Mouse (Mus musculus) CH12.LX (cell line): ENCODE data around the gene Hsd17b7.

Experiments used
- BHLHE40 ChIP-seq: IDR thresholded peaks from 2 replicates; pipeline ENCODE4 v1.6.1; 2011; ENCODE audit warnings: mild to moderate bottlenecking, low read depth, low read length, improper control_type of control experiment
- CHD1 ChIP-seq: IDR thresholded peaks from 2 replicates; pipeline ENCODE4 v1.6.1; 2012; ENCODE audit warnings: low read depth, low read length, improper control_type of control experiment, inconsistent platforms
- CHD2 ChIP-seq: IDR thresholded peaks from 2 replicates; pipeline ENCODE4 v1.6.1; 2011; ENCODE audit warnings: low read length, improper control_type of control experiment
- CTCF ChIP-seq, 2 experiments: IDR thresholded peaks in 1 of 2; conservative IDR thresholded peaks in 1 of 2; 2 replicates each; pipeline ENCODE4 v1.5.1; 2011 to 2012; ENCODE audit warnings: low read depth in 2 of 2, low read length in 2 of 2, improper control_type of control experiment in 1 of 2, inconsistent platforms in 1 of 2, mild to moderate bottlenecking in 1 of 2, moderate library complexity in 1 of 2
- E2F4 ChIP-seq: IDR thresholded peaks from 2 replicates; pipeline ENCODE4 v1.6.1; 2011; ENCODE audit warnings: low read depth, low read length, improper control_type of control experiment; ENCODE audit not compliant: insufficient replicate concordance
- EP300 ChIP-seq: IDR thresholded peaks from 2 replicates; pipeline ENCODE4 v1.6.1; 2011; ENCODE audit warnings: low read length, improper control_type of control experiment
- MAFK ChIP-seq: IDR thresholded peaks from 2 replicates; pipeline ENCODE4 v1.6.1; 2011; ENCODE audit warnings: low read length, improper control_type of control experiment; ENCODE audit not compliant: insufficient replicate concordance
- MAX ChIP-seq: IDR thresholded peaks from 2 replicates; pipeline ENCODE4 v1.6.1; 2011; ENCODE audit warnings: low read length, improper control_type of control experiment
- NRF1 ChIP-seq: IDR thresholded peaks from 2 replicates; pipeline ENCODE4 v1.6.1; 2014; ENCODE audit warnings: low read depth, mild to moderate bottlenecking, inconsistent platforms, low read length, improper control_type of control experiment, moderate library complexity
- POLR2A ChIP-seq: IDR thresholded peaks from 2 replicates; pipeline ENCODE4 v1.6.1; 2011; ENCODE audit warnings: low read depth, mild to moderate bottlenecking, improper control_type of control experiment, low read length
- USF1 ChIP-seq: IDR thresholded peaks from 2 replicates; pipeline ENCODE4 v1.6.1; 2014; ENCODE audit warnings: low read depth, mild to moderate bottlenecking, inconsistent platforms, low read length, improper control_type of control experiment
- ZNF384 ChIP-seq: IDR thresholded peaks from 2 replicates; pipeline ENCODE4 v1.6.1; 2012; ENCODE audit warnings: low read depth, low read length, improper control_type of control experiment, inconsistent platforms

GRCm38 (mm10) chr1:169953106-169953505 lies 15.9 kb downstream of the Hsd17b7 start:
- TF ChIP-seq CHD1 (no peak), CTCF (conservative IDR thresholded peaks at IDR 0.05 in 1 of 2, IDR thresholded peaks at IDR 0.05 in 1 of 2; ENCODE audit: low read depth in 2 of 2, low read length in 2 of 2) (no peak), MAX (no peak), MAFK (no peak), E2F4 (no peak), ZNF384 (no peak), NRF1 (no peak), BHLHE40 (no peak), CHD2 (no peak), EP300 (no peak), POLR2A (no peak), USF1 (no peak)
